Mouse (Mus musculus) olfactory bulb, adult 2 months (tissue): ENCODE data around the gene Iyd.

Experiments used
- CTCF ChIP-seq: fragments of 200-500 bp; IDR thresholded peaks from 2 replicates; pipeline ENCODE4 v1.5.1; 2012; ENCODE audit warnings: low read depth, mild to moderate bottlenecking, low read length, moderate library complexity; ENCODE audit not compliant: insufficient read depth
- POLR2A ChIP-seq: fragments of 200-500 bp; IDR thresholded peaks from 2 replicates; pipeline ENCODE4 v1.6.1; 2012; ENCODE audit warnings: mild to moderate bottlenecking, low read depth, low read length, moderate library complexity; ENCODE audit not compliant: insufficient read depth

GRCm38 (mm10) chr10:3555128-3555527 is 15.1 kb downstream of the Iyd start:
- TF ChIP-seq CTCF = no peak
- no peak for TF ChIP-seq POLR2A
